Mouse (Mus musculus) liver, embryonic 13.5 days (tissue): Measurements from ENCODE around the gene Afm. TPM values are rescaled to one million over a fixed set of nuclear protein-coding genes. Genes with fewer than 3 reads are reported as not detected.
A peak's percentile ranks its signal among the peaks of the same experiment; 100 is the strongest.

Experiments
- ATAC-seq: fragments of 200-750 bp; cut with Nextera tagmentation; 2 replicates; pipeline ENCODE4 v1.8.0; 2017; ENCODE audit warnings: low read depth, mild to moderate bottlenecking, moderate number of reproducible peaks, moderate library complexity
- DNase-seq: peaks from one replicate; pipeline ENCODE4 v3.0.0; 2022
- H3K27ac ChIP-seq: fragments of 300-500 bp; sonication (generic); 2 replicates; pipeline ENCODE4 v1.5.1; 2015; ENCODE audit warnings: moderate library complexity, mild to moderate bottlenecking, inconsistent platforms
- H3K27me3 ChIP-seq: fragments of 300-500 bp; sonication (generic); 2 replicates; pipeline ENCODE4 v1.6.1; 2015; ENCODE audit warnings: mild to moderate bottlenecking, inconsistent platforms
- H3K36me3 ChIP-seq: fragments of 300-500 bp; sonication (generic); 2 replicates; pipeline ENCODE4 v1.6.1; 2015; ENCODE audit warnings: mild to moderate bottlenecking, inconsistent platforms
- H3K4me1 ChIP-seq: fragments of 300-500 bp; sonication (generic); replicated peaks from 2 replicates; pipeline ENCODE4 v1.6.1; 2015; ENCODE audit warnings: inconsistent platforms
- H3K4me2 ChIP-seq: fragments of 300-500 bp; sonication (generic); 2 replicates; pipeline ENCODE4 v1.6.1; 2015; ENCODE audit warnings: inconsistent platforms, mild to moderate bottlenecking, moderate library complexity
- H3K4me3 ChIP-seq: fragments of 300-500 bp; sonication (generic); replicated peaks from 2 replicates; pipeline ENCODE4 v1.5.1; 2015; ENCODE audit warnings: mild to moderate bottlenecking, inconsistent platforms
- H3K9ac ChIP-seq: fragments of 300-500 bp; sonication (generic); 2 replicates; pipeline ENCODE4 v1.6.1; 2015; ENCODE audit warnings: mild to moderate bottlenecking, inconsistent platforms
- H3K9me3 ChIP-seq: fragments of 300-500 bp; sonication (generic); replicated peaks from 2 replicates; pipeline ENCODE4 v1.6.1; 2016; ENCODE audit warnings: inconsistent platforms
- WGBS: fragments of 180-500 bp; shearing (Covaris S2); methylation state at CpG from one replicate; pipeline ENCODE4 v1.1.7; 2015; ENCODE audit not compliant: insufficient replicate concordance; 5-methylcytosine and 5-hydroxymethylcytosine counted together
- polyA plus RNA-seq: library from polyadenylated mRNA; unstranded; fragments of >200 nt; fragmentation: Nextera tagmentation; extraction: Ambion mirVana; gene quantifications from 2 replicates; pipeline ENCODE4 v1.2.1, GENCODE M21; 2015

Afm gene
- polyA plus RNA-seq, 1 experiment from 2014 or later = 9.5 TPM

DNA sequence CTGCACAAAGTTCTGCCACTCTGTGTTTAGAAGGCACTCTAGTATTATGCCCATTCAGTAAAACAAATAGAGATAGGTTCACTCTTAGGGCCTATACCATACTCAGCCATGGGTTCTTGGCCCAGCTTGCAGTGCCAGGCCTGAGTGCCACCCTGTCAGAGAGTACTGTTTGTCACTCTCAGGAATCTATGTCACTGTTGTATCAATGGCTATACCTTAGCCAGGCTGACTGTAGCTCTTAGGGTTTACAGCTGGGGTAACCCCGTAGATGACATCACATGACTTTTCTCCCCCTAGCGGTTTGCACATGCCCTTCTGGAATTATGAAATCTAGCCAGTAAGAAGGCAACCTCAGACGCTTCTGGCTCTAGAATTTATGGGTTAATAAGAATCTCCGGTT is 24.4 kb upstream of the Afm start:
- H3K27ac ChIP-seq = no peak overlapping the region
- no peak overlapping the region for H3K4me2 ChIP-seq
- no peaks in the 10 kb centered on the region for H3K4me1 ChIP-seq
- no peak for DNase-seq
- H3K9ac ChIP-seq = no peak overlapping the region
- H3K4me3 ChIP-seq = no peak overlapping the region
- H3K36me3 ChIP-seq = no peaks in the 10 kb centered on the region
- ATAC-seq = peak; percentile 62
- H3K27me3 ChIP-seq = no peaks in the 10 kb centered on the region
- WGBS = 63% methylated on average over 4 of the region's 4 CpGs
- H3K9me3 ChIP-seq = no peaks in the 10 kb centered on the region

DNA sequence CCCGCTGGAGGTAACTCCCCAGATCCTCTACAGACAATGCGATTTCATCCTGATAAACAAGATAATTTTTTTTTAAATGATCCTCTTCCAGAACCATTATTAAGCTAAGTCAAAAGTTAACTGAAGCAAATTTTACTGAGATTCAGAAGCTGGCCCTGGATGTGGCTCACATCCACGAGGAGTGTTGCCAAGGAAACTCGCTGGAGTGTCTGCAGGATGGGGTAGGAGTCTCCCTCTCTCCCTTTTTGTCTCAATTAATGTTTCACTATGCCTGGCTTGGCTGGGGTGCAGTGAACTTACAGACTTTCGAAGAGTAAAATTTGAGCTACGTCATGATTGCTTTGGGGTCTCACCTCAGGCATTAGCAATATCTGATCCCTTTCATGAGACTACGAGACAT is 19.2 kb upstream of the Afm start:
- Histone ChIP-seq H3K9ac (no peak overlapping the region), H3K4me1 (no peaks in the 10 kb centered on the region), H3K27ac (no peak overlapping the region), H3K27me3 (no peaks in the 10 kb centered on the region), H3K4me3 (no peak overlapping the region), H3K9me3 (no peaks in the 10 kb centered on the region), H3K36me3 (no peaks in the 10 kb centered on the region), H3K4me2 (no peak overlapping the region)
- 64% methylated on average over 7 of the region's 7 CpGs for WGBS
- DNase-seq (no peak), ATAC-seq (no peak)

DNA sequence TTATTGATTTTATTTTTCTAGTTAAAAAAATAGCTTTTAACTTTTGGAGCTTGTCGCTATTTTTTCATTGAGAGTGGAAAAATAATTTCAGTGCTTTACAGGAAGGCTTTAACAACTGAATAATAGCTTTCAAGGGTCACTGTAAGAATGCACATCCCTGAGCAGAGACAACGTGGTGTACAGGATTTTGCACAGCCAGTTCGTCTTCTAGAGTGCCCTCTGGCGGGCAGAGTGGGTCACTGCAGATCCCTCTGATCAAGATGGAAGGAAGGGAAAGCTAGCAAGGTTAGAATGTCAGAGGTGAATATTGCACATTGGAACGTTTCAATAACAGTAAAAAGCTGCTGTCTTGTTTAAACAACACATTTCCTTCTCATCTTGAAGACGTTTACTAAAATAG is 18.0 kb upstream of the Afm start:
- WGBS = 4% methylated on average over 6 of the region's 6 CpGs
- H3K27ac ChIP-seq = no peak overlapping the region
- no peak overlapping the region for H3K4me2 ChIP-seq
- H3K4me1 ChIP-seq = no peaks in the 10 kb centered on the region
- no peaks in the 10 kb centered on the region for H3K36me3 ChIP-seq
- DNase-seq (no peak), ATAC-seq (no peak)
- no peaks in the 10 kb centered on the region for H3K9me3 ChIP-seq
- H3K4me3 ChIP-seq = no peak overlapping the region
- H3K27me3 ChIP-seq = no peaks in the 10 kb centered on the region
- no peak overlapping the region for H3K9ac ChIP-seq

DNA sequence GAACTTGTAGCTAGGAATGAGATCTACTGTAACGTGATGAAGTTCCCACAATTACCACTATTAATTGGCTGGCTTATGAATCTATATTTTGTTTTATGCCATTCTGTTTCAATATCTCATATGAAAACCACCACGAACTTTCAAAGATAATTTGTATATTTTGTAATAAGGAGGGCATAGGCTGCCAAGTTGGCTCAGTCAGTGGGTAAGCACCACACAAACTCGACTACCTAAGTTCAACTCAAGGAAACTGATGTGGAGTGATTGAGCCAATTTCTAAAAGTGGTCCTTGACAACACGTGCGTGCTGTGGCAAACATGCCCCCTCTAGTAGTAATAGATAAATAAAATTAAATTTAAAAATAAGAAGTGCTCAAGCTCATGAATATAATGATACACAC is 17.0 kb upstream of the Afm start:
- no peaks in the 10 kb centered on the region for H3K36me3 ChIP-seq
- no peaks in the 10 kb centered on the region for H3K27me3 ChIP-seq
- no peak overlapping the region for H3K4me2 ChIP-seq
- H3K4me3 ChIP-seq = no peak overlapping the region
- H3K4me1 ChIP-seq = no peaks in the 10 kb centered on the region
- H3K9me3 ChIP-seq = no peaks in the 10 kb centered on the region
- H3K9ac ChIP-seq = no peak overlapping the region
- 67% methylated on average over 5 of the region's 5 CpGs for WGBS
- DNase-seq = no peak
- no peak for ATAC-seq
- no peak overlapping the region for H3K27ac ChIP-seq

DNA sequence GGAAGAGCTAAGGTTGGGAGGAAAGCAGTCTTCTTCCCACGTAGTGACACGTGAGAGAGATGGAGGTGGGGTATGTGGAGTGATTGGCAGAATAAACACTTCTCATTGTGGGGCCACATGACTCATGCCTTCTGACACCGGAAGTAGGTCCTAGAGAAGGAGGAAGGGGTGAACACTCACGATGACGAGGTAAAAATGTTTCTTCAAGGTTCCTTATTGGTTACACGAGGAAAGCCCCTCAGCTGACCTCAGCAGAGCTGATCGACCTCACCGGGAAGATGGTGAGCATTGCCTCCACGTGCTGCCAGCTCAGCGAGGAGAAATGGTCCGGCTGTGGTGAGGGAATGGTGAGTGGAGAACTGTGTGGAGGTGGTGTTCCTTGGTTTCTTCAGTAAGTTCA is 14.0 kb upstream of the Afm start:
- 35% methylated on average over 11 of the region's 11 CpGs for WGBS
- no peak overlapping the region for H3K9ac ChIP-seq
- H3K4me2 ChIP-seq = no peak overlapping the region
- H3K4me1 ChIP-seq = no peaks in the 10 kb centered on the region
- H3K27ac ChIP-seq = no peak overlapping the region; the same call in 1 of the 2 replicates
- no peaks in the 10 kb centered on the region for H3K9me3 ChIP-seq
- no peak for ATAC-seq
- no peak overlapping the region for H3K4me3 ChIP-seq
- no peak for DNase-seq
- H3K36me3 ChIP-seq = no peaks in the 10 kb centered on the region
- no peaks in the 10 kb centered on the region for H3K27me3 ChIP-seq

DNA sequence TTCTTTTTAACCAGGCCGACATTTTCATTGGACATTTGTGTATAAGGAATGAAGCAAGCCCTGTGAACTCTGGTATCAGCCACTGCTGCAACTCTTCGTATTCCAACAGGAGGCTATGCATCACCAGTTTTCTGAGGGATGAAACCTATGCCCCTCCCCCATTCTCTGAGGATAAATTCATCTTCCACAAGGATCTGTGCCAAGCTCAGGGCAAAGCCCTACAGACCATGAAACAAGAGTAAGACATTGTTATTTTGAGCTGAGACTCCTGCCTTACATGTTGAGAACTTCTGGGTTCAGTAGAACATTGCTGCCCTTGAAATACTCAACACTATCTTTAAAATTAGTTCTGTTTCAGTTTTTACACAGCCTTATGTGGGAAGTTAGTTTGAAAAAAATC is 12.2 kb upstream of the Afm start:
- H3K27ac ChIP-seq = no peak overlapping the region
- no peak for ATAC-seq
- H3K4me1 ChIP-seq = no peaks in the 10 kb centered on the region
- H3K9ac ChIP-seq = no peak overlapping the region
- no peak overlapping the region for H3K4me2 ChIP-seq
- H3K36me3 ChIP-seq = no peaks in the 10 kb centered on the region
- no peak for DNase-seq
- 59% methylated on average over 2 of the region's 2 CpGs for WGBS
- no peak overlapping the region for H3K4me3 ChIP-seq
- no peaks in the 10 kb centered on the region for H3K27me3 ChIP-seq
- no peaks in the 10 kb centered on the region for H3K9me3 ChIP-seq

DNA sequence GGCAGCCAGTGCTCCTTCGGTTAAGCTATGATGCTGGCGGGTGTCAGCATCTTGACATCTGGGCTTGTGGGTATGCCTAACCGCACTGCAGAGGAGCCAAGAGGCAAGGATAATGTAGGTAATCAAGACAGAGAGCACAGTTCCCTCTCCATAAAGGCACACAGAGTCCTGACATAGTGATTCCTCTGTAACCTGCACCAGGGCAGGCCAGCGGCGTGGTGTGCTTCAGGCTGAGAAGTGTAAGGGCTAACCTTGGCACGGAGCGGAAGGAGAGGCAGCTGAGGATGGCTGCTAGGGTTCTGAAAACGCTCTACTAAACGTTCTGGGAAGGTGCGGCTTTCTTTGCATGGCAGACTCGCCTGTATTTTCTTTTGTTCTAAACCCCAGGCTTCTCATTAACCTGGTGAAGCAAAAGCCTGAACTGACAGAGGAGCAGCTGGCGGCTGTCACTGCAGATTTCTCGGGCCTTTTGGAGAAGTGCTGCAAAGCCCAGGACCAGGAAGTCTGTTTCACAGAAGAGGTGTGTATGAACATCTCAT is 11.3 kb upstream of the Afm start:
- Histone ChIP-seq H3K27ac (no peak overlapping the region), H3K9ac (no peak overlapping the region), H3K27me3 (no peaks in the 10 kb centered on the region), H3K4me1 (no peaks in the 10 kb centered on the region), H3K4me3 (no peak overlapping the region), H3K36me3 (no peaks in the 10 kb centered on the region), H3K4me2 (no peak overlapping the region), H3K9me3 (no peaks in the 10 kb centered on the region)
- DNase-seq = no peak
- no peak for ATAC-seq
- 54% methylated on average over 13 of the region's 13 CpGs for WGBS

DNA sequence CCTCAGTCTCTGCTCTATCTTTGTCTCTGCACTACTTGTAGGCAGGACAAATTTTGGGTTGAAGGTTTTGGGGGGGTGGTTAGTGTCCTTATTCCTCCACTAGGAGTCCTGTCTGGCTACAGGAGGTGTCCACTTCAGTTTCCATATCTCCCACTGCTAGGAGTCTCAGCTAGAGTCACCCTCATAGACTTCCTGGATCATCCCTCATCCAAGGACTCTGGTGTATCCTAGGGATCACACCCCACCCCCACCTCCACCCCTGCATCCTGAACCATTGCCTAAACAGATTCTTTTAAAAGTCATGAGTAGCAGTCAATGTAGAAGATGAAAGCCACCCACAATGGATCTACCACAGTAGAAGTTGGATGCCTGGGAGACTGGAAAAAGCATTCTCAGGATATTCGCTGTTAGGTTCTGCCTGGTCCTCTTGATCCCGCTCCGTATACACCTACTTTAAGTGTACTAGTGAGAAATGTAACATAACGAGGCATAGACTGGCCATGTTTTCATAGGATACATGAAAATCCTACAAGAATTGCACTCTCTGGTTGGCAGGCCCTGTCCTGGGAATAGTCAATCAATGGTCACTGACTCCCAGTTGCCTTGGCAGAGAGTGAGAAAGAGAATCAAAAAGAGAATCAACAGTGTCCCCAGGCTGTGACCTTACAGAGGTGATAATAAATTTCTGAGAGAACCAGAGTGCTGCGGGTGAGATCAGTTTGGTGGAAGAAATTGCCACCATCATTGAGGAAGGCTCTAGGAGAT is 8.7 kb upstream of the Afm start:
- no peak for DNase-seq
- H3K9me3 ChIP-seq = no peaks in the 10 kb centered on the region
- no peak overlapping the region for H3K4me2 ChIP-seq
- H3K27me3 ChIP-seq = no peaks in the 10 kb centered on the region
- H3K4me3 ChIP-seq = no peak overlapping the region
- WGBS = 72% methylated on average over 5 of the region's 5 CpGs
- no peak overlapping the region for H3K9ac ChIP-seq
- no peaks in the 10 kb centered on the region for H3K36me3 ChIP-seq
- H3K27ac ChIP-seq = no peak overlapping the region
- H3K4me1 ChIP-seq = no peaks in the 10 kb centered on the region
- peak; percentile 59 for ATAC-seq

DNA sequence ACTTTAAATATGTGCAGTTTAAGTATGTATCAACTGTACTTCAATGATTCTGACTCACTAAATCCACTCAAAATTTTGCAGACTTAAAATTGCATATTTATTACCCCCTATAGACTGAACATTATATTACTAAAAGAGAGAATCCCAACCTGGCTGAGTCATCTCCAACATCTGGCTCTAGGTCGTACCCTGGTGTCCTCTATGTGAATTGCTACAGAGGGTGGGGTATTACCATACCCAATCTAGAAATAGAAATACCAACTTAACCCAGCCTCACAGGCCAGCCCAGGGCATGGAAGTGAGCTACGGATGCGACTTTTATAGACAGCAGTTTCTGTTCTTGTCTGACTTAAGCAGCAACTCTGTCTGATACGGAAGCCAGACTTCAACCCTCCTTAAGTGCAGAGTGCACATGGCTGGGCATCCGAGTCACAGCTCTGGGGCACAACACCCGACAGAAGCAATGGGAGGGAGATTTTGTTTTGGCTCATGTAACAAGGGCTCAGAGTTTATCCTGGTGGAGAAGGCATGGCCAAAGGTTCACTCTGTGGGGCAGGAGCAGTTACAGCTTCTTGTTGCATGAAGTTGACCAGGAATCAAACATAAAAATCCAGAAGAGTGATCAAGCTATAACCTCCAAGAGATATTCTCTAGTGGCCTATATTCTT is 6.3 kb upstream of the Afm start:
- Histone ChIP-seq H3K4me3 (no peak overlapping the region), H3K36me3 (no peaks in the 10 kb centered on the region), H3K4me1 (no peaks in the 10 kb centered on the region), H3K27me3 (no peaks in the 10 kb centered on the region), H3K9ac (no peak overlapping the region), H3K27ac (no peak overlapping the region), H3K4me2 (no peak overlapping the region), H3K9me3 (no peaks in the 10 kb centered on the region)
- ATAC-seq (no peak), DNase-seq (no peak)
- 59% methylated on average over 6 of the region's 6 CpGs for WGBS

DNA sequence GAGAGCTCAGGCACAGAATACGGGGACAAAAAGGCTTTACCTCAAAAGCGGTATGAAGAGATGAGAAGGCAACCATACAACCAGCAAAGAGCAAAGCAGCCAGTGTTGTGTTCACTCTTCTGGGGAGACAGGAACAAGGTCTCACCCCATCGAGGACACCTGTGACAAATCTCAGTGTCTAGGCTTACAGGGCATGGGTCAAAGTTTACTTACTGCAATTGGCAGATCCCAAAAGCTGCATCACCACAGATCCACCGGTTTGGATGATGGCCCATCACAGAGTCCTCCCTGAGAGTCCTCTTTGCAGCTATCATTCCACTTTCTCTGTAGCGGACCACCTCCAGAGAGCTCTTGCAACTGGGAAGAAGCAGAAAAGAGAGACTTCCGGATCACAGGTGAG is 3.2 kb upstream of the Afm start:
- Histone ChIP-seq H3K27ac (no peak overlapping the region), H3K4me1 (no peaks in the 10 kb centered on the region), H3K9me3 (no peaks in the 10 kb centered on the region), H3K4me2 (no peak overlapping the region), H3K27me3 (no peaks in the 10 kb centered on the region), H3K36me3 (no peaks in the 10 kb centered on the region), H3K9ac (no peak overlapping the region), H3K4me3 (no peak overlapping the region)
- DNase-seq (no peak), ATAC-seq (no peak)
- 68% methylated on average over 6 of the region's 6 CpGs for WGBS

DNA sequence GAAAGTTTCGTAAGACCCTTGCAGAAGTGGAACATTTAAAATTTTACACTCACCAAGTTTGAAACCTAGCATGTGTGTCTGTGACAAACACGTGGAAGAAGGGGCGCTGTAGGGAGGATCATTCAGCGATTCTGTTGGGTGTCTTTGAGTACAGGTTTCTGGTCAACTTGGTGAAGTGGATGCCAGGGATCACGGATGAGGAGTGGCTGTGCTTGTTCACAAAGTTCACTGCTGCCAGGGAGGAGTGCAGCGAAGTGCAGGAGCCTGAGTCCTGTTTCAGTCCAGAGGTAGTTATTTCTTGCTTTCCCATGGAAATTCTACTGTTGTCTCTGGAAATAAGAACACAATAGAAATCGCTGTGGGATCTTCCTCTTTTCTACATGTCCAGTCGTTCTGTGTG is 32.5 kb downstream of the Afm start:
- 67% methylated on average over 8 of the region's 8 CpGs for WGBS
- Histone ChIP-seq H3K9me3 (no peaks in the 10 kb centered on the region), H3K4me1 (no peaks in the 10 kb centered on the region), H3K27ac (no peak overlapping the region), H3K9ac (no peak overlapping the region), H3K4me3 (no peak overlapping the region), H3K27me3 (no peaks in the 10 kb centered on the region), H3K4me2 (no peak overlapping the region), H3K36me3 (no peaks in the 10 kb centered on the region)
- no peak for ATAC-seq
- no peak for DNase-seq

DNA sequence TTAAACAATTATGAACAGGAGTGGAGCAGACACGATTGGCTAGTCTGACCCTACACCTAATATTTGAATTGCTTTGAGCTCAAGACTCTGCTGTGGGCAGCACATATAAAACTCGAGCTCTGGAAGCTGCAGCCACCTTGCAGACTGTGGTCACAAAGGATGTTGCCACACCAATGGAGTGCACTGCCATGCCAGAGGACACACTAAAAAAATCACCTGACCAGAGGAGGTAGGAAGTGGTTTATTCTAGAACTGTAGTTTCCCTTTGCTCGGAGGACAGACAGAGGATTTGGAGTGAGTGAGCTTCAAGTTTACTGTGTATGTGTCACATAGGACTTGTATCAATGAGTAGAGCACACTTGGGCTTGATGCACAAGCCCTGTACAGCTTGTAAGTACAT is 37.3 kb downstream of the Afm start:
- Histone ChIP-seq H3K4me3 (no peak overlapping the region), H3K9me3 (no peaks in the 10 kb centered on the region), H3K36me3 (no peaks in the 10 kb centered on the region), H3K27ac (no peak overlapping the region), H3K27me3 (no peaks in the 10 kb centered on the region), H3K4me2 (no peak overlapping the region), H3K4me1 (no peaks in the 10 kb centered on the region), H3K9ac (no peak overlapping the region)
- ATAC-seq = no peak
- 48% methylated on average over 3 of the region's 3 CpGs for WGBS
- DNase-seq = no peak
